In the genomic region with DNA sequence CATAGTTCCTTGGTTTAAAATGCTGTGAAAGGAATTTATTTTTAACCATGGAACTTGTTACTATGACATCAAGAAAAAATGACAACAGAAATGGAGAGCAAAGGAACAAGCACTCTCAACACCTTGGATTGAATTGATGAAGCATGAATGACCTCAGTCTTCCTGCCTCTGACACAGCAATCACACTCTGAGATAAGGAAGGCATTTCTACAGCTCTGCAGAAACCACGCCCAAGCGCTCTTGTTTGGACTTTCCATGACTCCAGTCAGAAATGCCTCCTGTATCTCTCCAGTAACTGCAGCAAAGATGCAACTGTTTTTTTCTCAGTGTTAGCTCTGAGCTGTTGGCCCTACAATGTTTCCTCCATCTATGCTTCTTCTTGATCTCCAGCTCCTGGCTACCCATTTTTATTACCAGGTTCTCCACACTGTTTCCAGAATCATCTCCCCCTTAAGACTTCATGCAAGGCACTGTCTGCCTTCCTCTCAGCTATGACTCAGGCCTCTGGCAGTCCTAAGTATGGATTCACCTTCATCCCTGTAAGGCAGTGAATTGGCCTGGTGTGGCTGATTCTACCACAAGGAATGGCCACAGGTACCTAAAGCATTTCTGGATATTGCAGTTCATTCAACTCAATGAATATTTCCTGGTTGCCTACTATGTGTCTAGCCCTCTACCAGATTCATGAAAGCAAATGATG, we compare ENCODE assay signal across 14 mouse cellular contexts.
DNase-seq lines count a peak whose midpoint lies in the region; ATAC-seq lines count a peak whose summit lies in the region.
"Had no signal": no experiment of that assay in that cellular context is flagged by ENCODE, and none has a peak within 500 bp of the region (broad histone marks: within the 10 kb centered on the region; RNA-seq: fewer than 3 reads in every experiment).

No protein-coding gene starts in this region.

- H3K4me3 ChIP-seq in heart, embryonic 16.5 days (ENCODE audit: low read length): no peak overlapping the region
- no peak overlapping the region for H3K4me3 ChIP-seq in liver, embryonic 12.5 days
- no peak overlapping the region for H3K4me3 ChIP-seq in hindbrain, embryonic 11.5 days (ENCODE audit: low read depth, low read length)
- no peak overlapping the region for H3K4me3 ChIP-seq in midbrain, embryonic 15.5 days
- no peak overlapping the region for H3K4me3 ChIP-seq in hindbrain, embryonic 14.5 days (replicated peaks; ENCODE audit: low read length)
- H3K4me3 ChIP-seq: embryonic facial prominence, embryonic 13.5 days; neural tube, embryonic 15.5 days had no signal

- H3K27me3 ChIP-seq in heart, embryonic 16.5 days (ENCODE audit: control insufficient read depth, insufficient read depth, low read length): no peaks in the 10 kb centered on the region
- no peaks in the 10 kb centered on the region for H3K27me3 ChIP-seq in liver, embryonic 12.5 days (replicated peaks)
- no peaks in the 10 kb centered on the region for H3K27me3 ChIP-seq in hindbrain, embryonic 11.5 days (ENCODE audit: control insufficient read depth, insufficient read depth, low read length)
- H3K27me3 ChIP-seq in midbrain, embryonic 15.5 days (replicated peaks): no peaks in the 10 kb centered on the region
- no peaks in the 10 kb centered on the region for H3K27me3 ChIP-seq in hindbrain, embryonic 14.5 days (ENCODE audit: control insufficient read depth, insufficient read depth, low read length)
- H3K27me3 ChIP-seq: embryonic facial prominence, embryonic 13.5 days; neural tube, embryonic 15.5 days had no signal

- DNase-seq in urinary bladder, postnatal 14 days (ENCODE audit: low spot score): peak; percentile 5
- DNase-seq in urinary bladder, postnatal 36 days (ENCODE audit: low spot score in 2 of 2): no peak
- no peak for DNase-seq in hindbrain, embryonic 11.5 days (ENCODE audit: low spot score)
- DNase-seq in urinary bladder, adult 18-20 months (ENCODE audit: low spot score in 2 of 2): no peak
- no peak for DNase-seq in hindbrain, embryonic 14.5 days (ENCODE audit: low spot score)
- DNase-seq: cerebellum, adult 9-10 months; forebrain, postnatal 0 days; right cerebral cortex, postnatal 25 days had no signal

- no peak overlapping the region for H3K27ac ChIP-seq in heart, embryonic 16.5 days (ENCODE audit: low read length)
- H3K27ac ChIP-seq in liver, embryonic 12.5 days: no peak overlapping the region
- no peak overlapping the region for H3K27ac ChIP-seq in hindbrain, embryonic 11.5 days (ENCODE audit: low read depth, low read length)
- H3K27ac ChIP-seq in midbrain, embryonic 15.5 days: no peak overlapping the region
- H3K27ac ChIP-seq in hindbrain, embryonic 14.5 days: no peak overlapping the region
- H3K27ac ChIP-seq: embryonic facial prominence, embryonic 13.5 days; macrophage; neural tube, embryonic 15.5 days had no signal

- no peaks in the 10 kb centered on the region for H3K36me3 ChIP-seq in heart, embryonic 16.5 days (ENCODE audit: control insufficient read depth, insufficient read depth)
- no peaks in the 10 kb centered on the region for H3K36me3 ChIP-seq in liver, embryonic 12.5 days
- H3K36me3 ChIP-seq in hindbrain, embryonic 11.5 days (ENCODE audit: control insufficient read depth, insufficient read depth, low read length): no peaks in the 10 kb centered on the region
- H3K36me3 ChIP-seq in midbrain, embryonic 15.5 days (replicated peaks): no peaks in the 10 kb centered on the region
- no peaks in the 10 kb centered on the region for H3K36me3 ChIP-seq in hindbrain, embryonic 14.5 days (replicated peaks; ENCODE audit: control insufficient read depth, insufficient read depth)
- H3K36me3 ChIP-seq: embryonic facial prominence, embryonic 13.5 days; neural tube, embryonic 15.5 days had no signal

- H3K9ac ChIP-seq in heart, embryonic 16.5 days (ENCODE audit: low read length): no peak overlapping the region
- no peak overlapping the region for H3K9ac ChIP-seq in liver, embryonic 12.5 days
- no peak overlapping the region for H3K9ac ChIP-seq in hindbrain, embryonic 11.5 days (ENCODE audit: low read depth, low read length)
- no peak overlapping the region for H3K9ac ChIP-seq in midbrain, embryonic 15.5 days
- no peak overlapping the region for H3K9ac ChIP-seq in hindbrain, embryonic 14.5 days
- H3K9ac ChIP-seq: embryonic facial prominence, embryonic 13.5 days; forebrain, postnatal 0 days; neural tube, embryonic 15.5 days had no signal

- peaks cover 8% of the 10 kb centered on the region for H3K4me1 ChIP-seq in heart, embryonic 16.5 days (ENCODE audit: control insufficient read depth, insufficient read depth, low read length)
- peaks cover 26% of the 10 kb centered on the region for H3K4me1 ChIP-seq in liver, embryonic 12.5 days
- H3K4me1 ChIP-seq in hindbrain, embryonic 11.5 days (replicated peaks; ENCODE audit: control insufficient read depth, insufficient read depth, low read length): no peaks in the 10 kb centered on the region
- no peaks in the 10 kb centered on the region for H3K4me1 ChIP-seq in midbrain, embryonic 15.5 days
- H3K4me1 ChIP-seq in hindbrain, embryonic 14.5 days (replicated peaks; ENCODE audit: control insufficient read depth, insufficient read depth, low read length): no peaks in the 10 kb centered on the region
- H3K4me1 ChIP-seq: neural tube, embryonic 15.5 days had no signal

- 0 out of 2 replicates have a peak, but pooled peaks cover 3% of the 10 kb centered on the region for H3K9me3 ChIP-seq in heart, embryonic 16.5 days (replicated peaks; ENCODE audit: control insufficient read depth, low read length)
- no peaks in the 10 kb centered on the region for H3K9me3 ChIP-seq in liver, embryonic 12.5 days (replicated peaks)
- H3K9me3 ChIP-seq in hindbrain, embryonic 11.5 days (ENCODE audit: control insufficient read depth, low read length): 0 out of 2 replicates have a peak, but pooled peaks cover 3% of the 10 kb centered on the region
- no peaks in the 10 kb centered on the region for H3K9me3 ChIP-seq in midbrain, embryonic 15.5 days
- H3K9me3 ChIP-seq in hindbrain, embryonic 14.5 days (ENCODE audit: control insufficient read depth, low read length): 0 out of 2 replicates have a peak, but pooled peaks cover 4% of the 10 kb centered on the region
- H3K9me3 ChIP-seq: embryonic facial prominence, embryonic 13.5 days; neural tube, embryonic 15.5 days had no signal

- H3K4me2 ChIP-seq in heart, embryonic 16.5 days (ENCODE audit: low read depth, low read length): no peak overlapping the region
- no peak overlapping the region for H3K4me2 ChIP-seq in liver, embryonic 12.5 days
- H3K4me2 ChIP-seq in hindbrain, embryonic 11.5 days (replicated peaks; ENCODE audit: low read depth, low read length): no peak overlapping the region
- H3K4me2 ChIP-seq in midbrain, embryonic 15.5 days: no peak overlapping the region
- H3K4me2 ChIP-seq in hindbrain, embryonic 14.5 days (replicated peaks): no peak overlapping the region
- H3K4me2 ChIP-seq: embryonic facial prominence, embryonic 13.5 days; neural tube, embryonic 15.5 days had no signal

- peak; percentile 78; the same call in 1 of the 2 replicates for ATAC-seq in heart, embryonic 16.5 days (replicated peaks; ENCODE audit: extremely low read depth, insufficient read depth, low FRiP score)
- ATAC-seq in liver, embryonic 12.5 days: peak; percentile 71; the same call in 1 of the 2 replicates
- ATAC-seq in hindbrain, embryonic 11.5 days (ENCODE audit: low FRiP score): no peak
- ATAC-seq in midbrain, embryonic 15.5 days (replicated peaks): no peak
- no peak for ATAC-seq in hindbrain, embryonic 14.5 days (ENCODE audit: low FRiP score)
- ATAC-seq: forebrain, postnatal 0 days had no signal

- 20% methylated on average over 2 of the region's 2 CpGs for WGBS in heart, embryonic 16.5 days
- WGBS in liver, embryonic 12.5 days (ENCODE audit: insufficient replicate concordance): 28% methylated on average over 2 of the region's 2 CpGs
- WGBS in hindbrain, embryonic 11.5 days: 85% methylated on average over 2 of the region's 2 CpGs
- WGBS in midbrain, embryonic 15.5 days: 94% methylated on average over 2 of the region's 2 CpGs
- 94% methylated on average over 2 of the region's 2 CpGs for WGBS in hindbrain, embryonic 14.5 days

Comparison
In these comparisons a context has a peak if more than half of its experiments do, and no peak if none do; other contexts are left out.
1. ATAC-seq: peak in heart, embryonic 16.5 days (single experiment) and liver, embryonic 12.5 days (single experiment); none in hindbrain, embryonic 11.5 days (single experiment), midbrain, embryonic 15.5 days (single experiment) and hindbrain, embryonic 14.5 days (single experiment).